Mouse (Mus musculus) intestine, embryonic 16.5 days (tissue): Measurements from ENCODE around the gene Commd3. TPM values are rescaled to one million over a fixed set of nuclear protein-coding genes. Genes with fewer than 3 reads are reported as not detected.

Source experiments
- ATAC-seq: fragments of 200-750 bp; cut with Nextera tagmentation; 2 replicates; pipeline ENCODE4 v1.8.0; 2017; ENCODE audit warnings: moderate TSS enrichment, moderate library complexity
- H3K27ac ChIP-seq: fragments of 300-500 bp; sonication (generic); 2 replicates; pipeline ENCODE4 v1.5.1; 2014; ENCODE audit warnings: mild to moderate bottlenecking, low read length
- H3K27me3 ChIP-seq: fragments of 300-500 bp; sonication (generic); replicated peaks from 2 replicates; pipeline ENCODE4 v1.6.1; 2014; ENCODE audit warnings: low read length, control low read depth, mixed read lengths; ENCODE audit not compliant: control insufficient read depth, insufficient read depth
- H3K36me3 ChIP-seq: fragments of 300-500 bp; sonication (generic); 2 replicates; pipeline ENCODE4 v1.6.1; 2014; ENCODE audit warnings: low read length, control low read depth; ENCODE audit not compliant: control insufficient read depth, insufficient read depth
- H3K4me1 ChIP-seq: fragments of 300-500 bp; sonication (generic); 2 replicates; pipeline ENCODE4 v1.6.1; 2014; ENCODE audit warnings: low read length, control low read depth, mixed read lengths; ENCODE audit not compliant: control insufficient read depth, insufficient read depth
- H3K4me2 ChIP-seq: fragments of 300-500 bp; sonication (generic); 2 replicates; pipeline ENCODE4 v1.6.1; 2014; ENCODE audit warnings: low read depth, low read length, control low read depth
- H3K4me3 ChIP-seq: fragments of 300-500 bp; sonication (generic); 2 replicates; pipeline ENCODE4 v1.5.1; 2014; ENCODE audit warnings: mild to moderate bottlenecking, low read length
- H3K9ac ChIP-seq: fragments of 300-500 bp; sonication (generic); 2 replicates; pipeline ENCODE4 v1.6.1; 2014; ENCODE audit warnings: low read depth, low read length
- H3K9me3 ChIP-seq: fragments of 300-500 bp; sonication (generic); 2 replicates; pipeline ENCODE4 v1.6.1; 2016; ENCODE audit warnings: low read length, control low read depth; ENCODE audit not compliant: control insufficient read depth
- WGBS: fragments of 180-500 bp; shearing (Covaris S2); extraction: QIAGEN DNeasy Blood & Tissue Kit; methylation state at CpG from one replicate; pipeline ENCODE4 v1.1.7; 2014; 5-methylcytosine and 5-hydroxymethylcytosine counted together
- polyA plus RNA-seq: library from polyadenylated mRNA; unstranded; fragments of >200 nt; fragmentation: Nextera tagmentation; extraction: Ambion mirVana; gene quantifications from 2 replicates; pipeline ENCODE4 v1.2.1, GENCODE M21; 2015

Commd3 gene
- polyA plus RNA-seq, 1 experiment from 2014 or later: 232 TPM

DNA sequence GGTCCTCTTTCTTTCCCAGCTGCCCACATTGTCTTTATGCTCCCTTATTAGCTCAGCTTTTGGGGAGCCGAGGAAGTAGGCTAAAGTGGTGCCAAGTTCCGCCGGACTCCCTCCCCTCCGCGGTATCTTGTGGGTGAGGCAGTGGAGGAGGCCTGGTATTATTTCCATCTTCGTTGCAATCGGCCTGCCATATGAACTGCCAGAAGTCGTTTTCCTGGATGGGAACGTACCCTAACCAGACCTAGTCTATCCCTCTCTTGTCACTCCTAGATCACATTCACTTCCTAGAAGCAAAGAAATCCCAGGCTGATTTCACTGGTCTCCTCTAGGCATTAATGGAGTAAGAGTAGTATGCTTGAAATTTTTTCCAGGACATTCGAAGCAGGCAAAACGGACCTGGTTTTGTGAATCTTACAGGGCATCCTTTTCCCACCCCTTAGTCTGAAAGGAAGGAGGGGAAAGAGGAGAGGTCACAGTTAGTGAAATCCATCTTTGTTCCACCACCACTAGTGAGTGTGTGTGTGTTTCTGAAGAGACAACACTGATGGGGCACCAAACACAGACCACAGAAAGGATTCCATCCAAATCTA, 27.3 kb downstream of the Commd3 start:
- Histone ChIP-seq H3K27ac (no peak overlapping the region), H3K36me3 (no peaks in the 10 kb centered on the region), H3K4me2 (no peak overlapping the region), H3K27me3 (peaks cover 42% of the 10 kb centered on the region), H3K4me1 (peaks cover 11% of the 10 kb centered on the region), H3K4me3 (no peak overlapping the region), H3K9me3 (no peaks in the 10 kb centered on the region), H3K9ac (no peak overlapping the region)
- ATAC-seq: no peak
- WGBS: 1% methylated on average over 11 of the region's 11 CpGs

- Histone ChIP-seq H3K4me1 (no peaks in the 10 kb centered on the region), H3K4me2 (no peak overlapping the region), H3K9ac (no peak overlapping the region), H3K9me3 (no peaks in the 10 kb centered on the region), H3K27me3 (0 out of 2 replicates have a peak, but pooled peaks cover 3% of the 10 kb centered on the region), H3K36me3 (no peaks in the 10 kb centered on the region), H3K27ac (no peak overlapping the region), H3K4me3 (no peak overlapping the region)
- WGBS: 69% methylated on average over 3 of the region's 3 CpGs
- no peak for ATAC-seq
These were observed 38.2 kb downstream of the Commd3 start for GRCm38 (mm10) chr2:18710356-18710755.

DNA sequence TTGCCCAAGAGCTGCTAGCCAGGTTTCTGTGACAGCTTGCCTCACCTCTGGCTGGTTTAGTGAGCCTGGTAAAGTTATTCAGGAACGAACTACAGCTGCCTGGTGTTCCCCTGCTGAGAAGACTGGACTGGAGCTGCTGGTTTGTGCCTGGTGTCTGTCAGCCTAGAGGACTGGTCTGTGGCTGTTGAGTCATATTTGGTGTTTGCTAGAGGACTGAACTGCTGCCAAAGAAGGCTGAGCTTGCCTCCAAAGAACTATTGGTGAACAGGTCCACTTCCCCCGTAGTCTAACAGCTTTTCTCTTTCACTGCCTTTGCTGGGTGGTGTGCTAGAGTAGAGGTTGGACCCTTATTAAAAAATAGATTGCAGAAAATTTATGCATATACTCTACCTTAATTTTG, 40.9 kb downstream of the Commd3 start:
- H3K27ac ChIP-seq: no peak overlapping the region
- no peaks in the 10 kb centered on the region for H3K4me1 ChIP-seq
- WGBS: 67% methylated on average over 2 of the region's 2 CpGs
- H3K9ac ChIP-seq: no peak overlapping the region
- no peak for ATAC-seq
- no peaks in the 10 kb centered on the region for H3K36me3 ChIP-seq
- 0 out of 2 replicates have a peak, but pooled peaks cover 3% of the 10 kb centered on the region for H3K27me3 ChIP-seq
- no peak overlapping the region for H3K4me2 ChIP-seq
- H3K4me3 ChIP-seq: no peak overlapping the region
- H3K9me3 ChIP-seq: no peaks in the 10 kb centered on the region

- no peaks in the 10 kb centered on the region for H3K4me1 ChIP-seq
- H3K27ac ChIP-seq: no peak overlapping the region
- no peak overlapping the region for H3K9ac ChIP-seq
- H3K36me3 ChIP-seq: no peaks in the 10 kb centered on the region
- no peak overlapping the region for H3K4me2 ChIP-seq
- no peaks in the 10 kb centered on the region for H3K9me3 ChIP-seq
- WGBS: 75% methylated on average over 3 of the region's 3 CpGs
- no peak for ATAC-seq
- H3K27me3 ChIP-seq: 0 out of 2 replicates have a peak, but pooled peaks cover 3% of the 10 kb centered on the region
- no peak overlapping the region for H3K4me3 ChIP-seq
These were observed 42.2 kb downstream of the Commd3 start for GRCm38 (mm10) chr2:18714337-18714736.

DNA sequence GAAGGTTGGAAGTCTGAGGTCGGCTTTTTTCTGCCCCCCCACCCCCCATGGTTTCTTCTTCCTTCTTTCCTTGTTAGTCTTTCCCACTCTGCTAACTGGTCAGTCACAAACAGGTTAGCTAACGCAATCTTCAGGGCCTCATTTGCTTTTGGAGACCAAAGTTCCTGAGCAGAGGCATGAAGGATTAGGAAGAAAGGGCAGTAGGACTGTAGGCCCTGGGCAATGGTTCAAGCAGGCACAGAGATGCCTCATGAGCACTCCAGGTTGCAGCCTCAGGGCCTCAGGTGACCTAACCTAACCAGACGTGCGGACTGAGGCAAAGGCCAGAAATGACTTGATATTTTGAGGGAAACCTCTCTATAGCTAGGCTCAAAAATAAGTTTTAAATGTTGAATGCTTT, 46.3 kb downstream of the Commd3 start:
- no peak for ATAC-seq

GRCm38 (mm10) chr2:18722208-18722830, 50.1 kb downstream of the Commd3 start:
- Histone ChIP-seq H3K4me2 (no peak overlapping the region), H3K36me3 (no peaks in the 10 kb centered on the region), H3K27me3 (no peaks in the 10 kb centered on the region), H3K4me1 (no peaks in the 10 kb centered on the region), H3K9ac (no peak overlapping the region), H3K4me3 (no peak overlapping the region), H3K9me3 (no peaks in the 10 kb centered on the region), H3K27ac (no peak overlapping the region)
- ATAC-seq: no peak
- WGBS: 62% methylated on average over 3 of the region's 3 CpGs

More for the DNA sequence above, 46.3 kb downstream of the Commd3 start:
- H3K4me3 ChIP-seq: no peak overlapping the region
- no peaks in the 10 kb centered on the region for H3K4me1 ChIP-seq
- H3K36me3 ChIP-seq: no peaks in the 10 kb centered on the region
- H3K27ac ChIP-seq: no peak overlapping the region
- 83% methylated on average over 4 of the region's 4 CpGs for WGBS
- no peaks in the 10 kb centered on the region for H3K27me3 ChIP-seq
- H3K9ac ChIP-seq: no peak overlapping the region
- no peak overlapping the region for H3K4me2 ChIP-seq
- no peaks in the 10 kb centered on the region for H3K9me3 ChIP-seq

GRCm38 (mm10) chr2:18724462-18724861, 52.3 kb downstream of the Commd3 start:
- Histone ChIP-seq H3K4me1 (no peaks in the 10 kb centered on the region), H3K9ac (no peak overlapping the region), H3K4me3 (no peak overlapping the region), H3K27ac (no peak overlapping the region), H3K4me2 (no peak overlapping the region), H3K36me3 (no peaks in the 10 kb centered on the region), H3K9me3 (no peaks in the 10 kb centered on the region), H3K27me3 (no peaks in the 10 kb centered on the region)
- ATAC-seq: no peak
- 83% methylated on average over 1 of the region's 1 CpGs for WGBS

Other genes with a start within 250 kb of the Commd3 start
- gene Bmi1, start 4.6 kb downstream of the Commd3 start, polyA plus RNA-seq: 12.0 and 12.5 TPM in 2 replicates
- gene Spag6, start 21.6 kb downstream of the Commd3 start, polyA plus RNA-seq: 0.07 TPM in 1 of 2 replicates, not detected in the other